Mouse (Mus musculus) left cerebral cortex, adult 8-10 months (tissue): Measurements from ENCODE around the gene Lrrc4. TPM values are rescaled to one million over a fixed set of nuclear protein-coding genes. Genes with fewer than 3 reads are reported as not detected.

Source experiments
- DNase-seq, 2 experiments: peaks; one replicate each; pipeline ENCODE4 v3.0.0; 2022; ENCODE audit warnings: low spot score in 2 of 2
- total RNA-seq, 4 experiments: library from RNA; stranded (reverse); gene quantifications; 2 replicates each; pipeline ENCODE4 v1.2.4; 2022

Gene Lrrc4
- total RNA-seq, 4 experiments from 2014 or later = 83.9 to 94.8 (median 90.8) TPM

DNA sequence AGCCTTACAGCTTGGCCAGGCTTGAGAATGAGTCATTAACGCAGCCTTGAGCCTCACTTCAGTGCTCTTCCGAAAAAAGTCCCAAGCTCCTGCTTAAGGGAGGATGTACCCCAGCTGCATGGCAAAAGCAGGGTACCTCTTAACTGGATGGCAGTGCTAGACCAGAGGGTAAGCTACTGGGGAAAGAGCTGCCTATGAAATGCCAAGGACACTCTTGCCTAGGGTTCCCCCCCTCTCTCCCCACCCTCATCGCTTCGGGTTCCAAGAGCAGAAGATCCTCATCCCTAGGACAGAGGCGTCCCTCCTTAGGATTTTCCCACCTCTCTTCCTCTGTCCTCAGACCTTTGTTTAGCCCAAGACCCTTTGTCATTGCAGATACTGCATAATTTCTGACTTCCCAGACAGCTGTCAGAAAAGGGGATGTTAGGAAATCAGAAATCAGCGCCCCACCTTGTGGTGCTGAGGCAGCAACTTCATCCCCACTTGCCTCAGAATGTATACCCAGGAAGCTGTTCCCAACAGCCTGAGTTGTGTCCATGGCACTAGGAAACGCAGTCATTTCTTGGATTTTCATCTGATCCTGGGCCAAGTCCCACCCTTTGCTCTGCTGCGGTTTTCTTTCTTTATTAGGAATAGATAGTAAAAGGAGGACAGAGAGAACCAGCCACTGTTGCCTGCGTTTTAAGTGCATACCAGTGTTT lies 4.7 kb downstream of the Lrrc4 start:
- DNase-seq = no peak

DNA sequence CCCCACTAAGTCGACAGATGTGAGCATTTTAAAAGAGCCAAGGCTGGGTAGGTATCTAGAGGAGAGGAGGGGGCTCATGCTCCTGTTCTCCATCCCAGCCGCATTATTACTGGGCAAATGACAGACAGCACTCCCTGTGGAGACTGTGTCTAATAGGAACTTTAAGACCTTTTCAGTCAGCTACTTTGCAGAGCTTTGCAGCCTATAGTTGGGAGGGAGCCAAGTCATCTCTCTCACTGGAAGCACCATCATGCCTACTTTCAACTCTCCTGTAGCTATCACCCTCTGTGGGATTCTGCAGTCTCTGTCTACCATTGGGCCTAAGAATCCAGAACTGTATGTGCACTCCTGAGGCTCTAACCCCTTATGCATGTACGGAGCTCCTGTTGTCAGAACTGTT lies 5.7 kb downstream of the Lrrc4 start:
- no peak for DNase-seq

DNA sequence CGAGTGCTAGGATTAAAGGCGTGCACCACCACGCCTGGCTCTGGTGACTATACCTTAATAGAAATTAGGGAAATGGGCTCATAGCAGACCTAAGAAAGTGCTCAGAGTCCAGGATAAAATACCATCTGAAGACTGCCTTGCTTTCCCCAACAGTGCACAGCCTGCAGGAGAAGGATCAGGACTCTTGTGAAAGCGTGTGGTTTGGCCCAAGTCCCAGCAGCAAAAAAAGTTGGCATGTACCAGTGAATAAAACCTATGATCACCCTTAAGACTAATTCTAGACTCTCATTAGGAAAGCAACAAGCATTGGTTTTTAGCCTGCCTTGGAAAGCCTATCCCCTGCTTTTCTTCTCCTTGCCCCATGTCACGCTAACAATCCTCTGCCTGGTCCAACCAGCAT lies 7.7 kb downstream of the Lrrc4 start:
- no peak for DNase-seq

DNA sequence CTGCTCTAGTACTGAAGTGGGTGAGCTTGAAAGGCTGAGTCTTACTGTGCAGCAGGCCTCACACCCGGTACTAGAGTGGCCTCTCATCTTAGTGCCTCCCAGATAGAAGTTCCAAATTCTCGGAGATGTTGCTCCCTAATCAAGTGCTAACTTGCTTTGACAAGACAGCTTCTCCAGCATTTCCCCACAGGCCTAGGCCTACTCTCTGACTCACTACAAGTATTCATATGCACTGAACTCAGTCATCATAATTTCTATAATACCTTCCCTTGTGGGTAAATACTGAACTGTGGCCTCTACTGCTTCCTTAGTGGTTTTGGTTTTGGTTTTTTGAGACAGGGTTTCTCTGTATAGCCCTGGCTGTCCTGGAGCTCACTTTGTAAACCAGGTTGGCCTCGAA lies 8.2 kb downstream of the Lrrc4 start:
- no peak for DNase-seq

DNA sequence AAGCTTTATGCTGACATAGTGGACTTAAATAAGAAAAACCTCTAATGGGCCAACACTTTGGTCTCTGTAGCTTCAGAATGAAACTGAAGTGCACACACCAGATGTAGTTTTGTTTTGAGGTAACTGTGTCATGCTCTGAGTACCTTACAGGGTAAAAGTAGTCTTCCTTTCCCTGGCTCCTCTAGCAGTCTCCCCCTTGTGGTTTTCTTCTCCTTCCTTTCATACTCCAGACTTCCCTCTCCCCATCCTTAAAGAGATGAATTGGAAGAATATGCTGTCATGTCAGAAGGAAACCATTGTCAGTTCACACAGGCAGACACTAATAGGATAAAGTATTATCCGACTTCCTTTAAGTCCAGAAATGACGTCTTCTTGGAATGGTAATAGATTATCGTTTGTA lies 9.3 kb downstream of the Lrrc4 start:
- DNase-seq = no peak

DNA sequence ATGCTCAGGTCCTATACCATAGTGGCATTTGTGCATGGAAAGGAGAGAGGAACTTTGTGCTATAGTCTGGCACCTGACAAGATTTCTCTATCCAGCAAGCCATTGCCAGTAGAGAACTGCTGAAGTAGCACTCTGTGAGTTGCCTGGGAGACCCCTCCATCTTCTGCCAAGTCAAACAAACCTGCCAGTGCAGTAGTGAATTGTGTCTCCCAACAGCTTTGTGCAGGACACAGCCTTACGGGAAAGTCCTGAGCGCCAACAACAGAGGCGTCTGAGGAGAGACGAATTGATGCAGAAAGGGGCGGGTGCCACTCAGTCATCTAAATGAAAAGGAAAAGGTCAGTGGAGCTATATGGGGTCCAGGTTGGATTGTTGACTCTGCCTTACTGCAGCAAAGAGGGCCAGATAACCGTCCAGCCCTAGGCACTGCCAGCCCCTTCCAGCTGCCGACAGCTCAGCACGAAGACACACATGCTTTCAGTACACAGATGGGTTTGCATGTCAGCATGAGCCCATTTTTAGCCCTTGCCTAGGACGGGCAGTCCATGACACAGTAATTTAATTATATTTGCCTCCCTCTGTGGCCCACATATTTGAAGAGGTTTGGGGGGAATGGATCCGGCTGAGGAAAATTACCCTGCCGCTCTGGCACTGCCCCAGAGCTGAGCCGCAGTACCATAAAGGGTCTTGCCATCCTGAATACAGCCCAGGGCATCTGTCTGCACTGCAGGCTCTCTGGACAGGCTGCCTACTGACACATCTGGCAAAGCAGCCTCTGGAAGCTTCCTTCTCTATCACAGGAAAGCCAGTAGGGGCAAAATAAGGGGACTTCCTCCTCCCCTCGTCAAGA lies 11.8 kb downstream of the Lrrc4 start:
- DNase-seq = no peak

DNA sequence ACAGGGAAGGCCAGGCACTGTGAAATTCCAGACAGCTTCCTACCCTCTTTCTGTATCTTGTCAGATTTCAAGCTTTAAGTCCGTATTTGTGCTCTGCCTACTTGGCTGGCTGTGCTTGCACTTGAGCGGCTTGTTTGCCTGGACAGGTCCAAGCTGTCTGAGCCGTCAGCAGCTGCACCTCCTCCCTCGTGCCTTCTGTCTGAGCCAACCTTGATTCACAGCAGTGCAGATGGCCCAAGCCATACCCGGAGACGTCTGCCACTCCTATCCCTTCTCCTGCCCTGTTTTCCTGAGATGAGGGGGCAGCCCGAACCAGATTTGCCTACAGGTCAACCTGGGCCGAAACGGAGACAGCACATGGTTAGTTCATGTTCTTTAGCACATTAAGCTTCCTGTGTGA lies 14.5 kb downstream of the Lrrc4 start:
- DNase-seq = peak in 1 of 2 experiments; percentile 87

DNA sequence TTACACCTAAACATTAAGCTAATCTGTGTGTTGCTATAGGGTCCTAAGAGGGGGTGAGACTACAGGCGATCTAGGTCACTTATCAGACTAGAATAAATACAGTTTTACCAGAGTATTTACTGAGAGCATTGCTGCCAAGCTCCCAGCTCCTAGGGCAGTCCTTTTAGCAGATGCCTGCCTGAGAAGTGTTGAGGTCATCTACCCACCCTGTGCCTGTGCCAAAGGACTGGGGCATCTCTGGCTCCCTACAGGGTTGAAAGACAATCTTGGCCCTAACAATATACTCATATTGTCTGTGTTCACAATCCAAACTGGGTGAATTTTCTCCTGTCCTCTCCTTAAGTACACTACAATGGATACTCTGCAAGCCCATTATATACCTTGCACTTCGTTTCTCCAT lies 16.7 kb downstream of the Lrrc4 start:
- no peak for DNase-seq

DNA sequence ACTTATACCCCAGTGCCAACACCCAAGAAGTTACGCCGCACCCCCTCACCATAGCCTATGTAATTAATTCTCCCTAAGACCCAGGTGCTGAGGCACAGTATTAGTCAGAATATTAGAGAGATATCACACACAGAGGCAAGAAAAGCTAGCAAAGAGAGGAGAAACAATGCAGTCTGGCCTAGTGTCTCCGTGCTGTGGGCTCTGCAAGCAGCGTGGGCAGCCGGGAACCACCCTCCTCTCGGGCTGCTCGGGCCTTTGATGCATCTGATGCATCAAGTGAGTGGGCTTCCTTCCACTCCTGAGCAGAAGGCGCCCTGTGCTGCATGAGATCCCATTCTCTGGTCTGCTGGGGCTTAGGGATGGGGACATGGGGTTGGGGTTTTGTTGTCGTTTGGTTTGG lies 18.5 kb downstream of the Lrrc4 start:
- peak in 1 of 2 experiments; percentile 57 for DNase-seq

DNA sequence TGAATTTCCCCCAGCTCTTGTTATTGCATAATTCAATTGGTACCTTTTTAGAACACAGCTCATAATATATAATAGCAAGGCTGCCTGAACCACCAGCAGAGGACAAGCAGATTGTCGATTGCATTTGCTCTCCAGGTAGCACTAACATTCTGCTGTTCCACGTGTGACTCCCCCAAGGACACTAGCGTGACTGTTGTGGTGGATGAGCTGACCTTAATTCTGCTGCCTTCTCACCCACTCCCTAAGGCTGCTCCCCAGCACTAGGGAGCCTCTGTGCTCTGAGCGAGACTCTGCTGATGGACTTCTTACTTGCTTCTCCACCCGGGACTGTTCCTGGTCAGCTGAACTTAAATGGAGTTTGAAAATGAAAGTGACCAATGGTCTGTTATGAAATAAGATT lies 26.8 kb downstream of the Lrrc4 start:
- DNase-seq = no peak

DNA sequence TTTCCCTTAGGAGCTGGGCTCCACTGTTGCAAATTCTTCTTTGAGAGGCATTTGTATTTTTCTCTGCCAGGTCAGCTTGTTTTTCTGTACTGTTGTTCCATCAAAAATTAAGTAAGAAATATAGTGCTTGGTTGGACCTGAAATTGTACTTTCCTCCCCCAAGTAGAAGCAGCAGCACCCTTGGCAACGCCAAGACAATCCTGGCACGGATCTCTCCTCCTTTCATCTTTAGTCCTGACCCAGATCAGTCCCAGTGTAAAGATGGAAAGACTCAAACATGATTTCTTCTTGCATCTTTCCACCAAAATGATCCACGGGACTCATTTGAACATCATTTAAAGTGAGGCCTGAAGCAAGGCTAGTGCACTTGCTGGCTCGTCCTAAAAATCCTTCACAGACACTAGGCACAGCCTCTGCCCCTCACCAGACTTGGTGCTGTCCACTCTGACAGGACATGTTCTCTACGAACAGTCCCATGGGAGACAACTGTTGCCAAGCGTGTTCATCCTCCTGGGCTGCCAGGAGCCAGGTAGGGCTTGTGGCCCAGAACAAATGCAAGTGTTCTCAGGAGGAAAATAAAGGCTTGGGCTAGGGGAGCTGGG lies 27.8 kb downstream of the Lrrc4 start:
- no peak for DNase-seq

DNA sequence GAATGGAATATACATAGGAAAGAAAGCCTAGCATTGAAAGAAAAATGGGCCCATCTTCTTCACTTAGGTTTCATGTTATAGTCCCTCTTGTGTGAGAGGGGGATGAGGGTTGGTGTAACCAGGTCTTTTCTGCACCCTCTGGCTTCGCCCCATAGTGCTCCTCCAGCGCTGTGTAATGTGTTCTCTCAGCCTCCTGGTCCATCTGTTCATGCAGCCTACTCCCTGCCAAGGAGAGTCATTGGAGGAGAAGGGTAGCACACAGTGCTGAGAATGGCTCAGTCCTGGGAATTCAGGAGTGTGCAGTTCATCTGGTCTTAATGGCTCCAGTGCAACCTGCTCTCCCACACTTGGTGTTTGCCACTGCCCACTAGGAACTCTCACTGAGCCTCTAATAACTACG lies 30.6 kb downstream of the Lrrc4 start:
- peak in 1 of 2 experiments; percentile 76 for DNase-seq

DNA sequence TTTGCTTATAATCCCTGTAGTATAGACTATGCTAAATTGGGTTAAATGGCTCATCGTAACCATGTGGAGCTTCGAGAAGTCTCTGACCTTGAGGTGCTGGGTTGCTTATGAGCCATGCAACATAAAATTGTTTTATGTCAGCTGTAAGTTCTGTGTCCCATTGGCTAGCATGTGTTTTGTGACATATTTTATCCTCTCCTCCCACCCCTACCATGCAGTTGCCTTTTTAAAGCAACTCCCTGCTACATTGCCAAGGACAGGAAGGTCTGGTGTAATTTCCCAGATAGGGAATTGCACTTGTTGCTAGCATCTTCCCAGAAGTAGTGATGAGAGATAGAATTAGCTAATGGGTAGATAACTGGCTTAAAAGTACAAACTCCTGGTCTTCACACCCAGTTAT lies 31.7 kb downstream of the Lrrc4 start:
- no peak for DNase-seq

DNA sequence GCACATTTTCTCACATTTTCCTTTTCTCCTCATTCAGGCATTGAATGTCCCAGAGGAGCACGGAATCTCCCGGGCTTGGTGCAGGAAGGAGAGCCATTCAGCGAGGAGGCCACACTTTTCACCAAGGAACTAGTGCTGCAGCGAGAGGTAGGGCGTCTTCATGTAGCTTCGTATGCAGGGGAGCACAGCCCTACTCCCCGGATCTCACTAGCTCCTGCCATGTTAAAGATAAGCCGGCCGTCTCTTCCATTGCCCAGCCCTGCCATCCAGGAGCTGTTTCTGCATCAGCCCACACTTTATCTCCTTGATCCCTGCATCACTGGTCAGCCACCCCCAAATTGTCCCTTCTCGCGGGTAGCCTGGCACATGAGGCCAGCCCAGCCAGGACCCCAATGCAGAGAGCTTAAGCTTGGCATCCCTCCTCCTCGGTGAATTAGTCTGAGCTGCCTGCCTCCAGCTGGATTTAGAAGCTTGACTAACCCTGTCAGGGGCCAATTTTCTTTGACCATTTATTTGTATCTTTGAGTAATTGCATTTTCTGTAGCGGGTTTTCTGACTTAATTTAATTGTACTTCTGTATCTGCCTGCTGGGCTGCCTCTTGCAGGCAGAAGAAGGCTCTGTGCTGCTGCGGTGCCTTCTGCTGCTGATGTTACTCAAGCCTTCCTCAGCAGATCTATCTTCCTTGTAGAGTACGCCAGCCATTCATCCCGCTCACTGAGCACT lies 35.6 kb downstream of the Lrrc4 start:
- no peak for DNase-seq

DNA sequence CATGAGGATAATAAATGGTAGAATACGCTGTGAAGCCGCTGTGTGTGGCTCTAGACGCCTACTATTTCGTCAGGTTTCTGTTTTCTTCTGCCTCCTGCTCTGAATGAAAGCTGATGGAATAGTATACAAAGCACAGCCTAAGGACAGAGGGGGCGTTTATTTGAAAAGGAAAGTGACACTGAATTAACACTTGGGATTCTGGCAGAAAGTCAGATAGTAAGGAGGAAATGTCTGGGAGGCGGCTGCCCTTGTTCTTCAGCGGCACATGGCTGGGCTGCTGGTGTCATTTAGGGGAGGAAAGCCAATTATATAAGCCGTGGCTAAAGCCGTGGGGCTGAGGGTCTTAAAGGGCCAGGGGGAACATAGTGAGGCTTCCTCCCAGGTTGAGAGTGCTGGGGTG lies 36.2 kb downstream of the Lrrc4 start:
- no peak for DNase-seq

DNA sequence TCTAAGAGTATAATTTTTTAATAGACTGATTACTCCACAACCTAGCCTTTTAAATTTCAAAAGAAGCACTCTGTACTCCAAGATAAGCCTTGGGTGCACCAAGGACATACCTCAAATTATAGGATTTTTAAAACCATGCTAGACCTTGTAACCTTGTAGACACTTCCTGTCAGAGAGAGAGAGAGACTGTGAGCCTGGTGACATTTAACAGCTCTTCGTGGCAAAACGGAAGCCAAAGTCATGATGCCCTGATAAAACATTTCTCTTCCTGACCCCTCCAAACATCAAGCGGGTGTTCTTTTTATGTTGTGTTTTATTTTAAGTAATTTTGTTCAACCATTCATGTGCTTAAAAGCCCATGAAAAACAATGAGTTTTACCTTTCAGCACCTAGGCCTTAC lies 39.7 kb downstream of the Lrrc4 start:
- no peak for DNase-seq

DNA sequence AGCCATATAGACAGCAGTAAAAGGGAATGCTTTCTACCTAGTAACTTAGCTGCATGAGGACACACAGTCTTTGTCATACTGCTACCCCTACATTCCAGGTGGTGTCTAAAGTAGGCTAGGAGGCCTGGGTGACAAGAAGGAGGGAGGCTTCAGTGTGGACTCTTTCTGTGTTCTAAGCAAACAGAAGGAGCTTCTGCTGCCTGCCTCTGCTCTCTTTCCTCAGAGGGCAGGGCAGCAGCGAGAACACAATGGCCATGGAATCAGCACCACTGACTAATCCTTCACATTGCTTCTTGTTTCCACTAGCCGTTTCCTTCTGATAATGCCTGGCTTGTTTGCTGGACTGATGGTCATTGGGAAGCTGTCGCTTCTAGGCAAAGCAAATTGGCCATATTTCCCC lies 40.4 kb downstream of the Lrrc4 start:
- no peak for DNase-seq

DNA sequence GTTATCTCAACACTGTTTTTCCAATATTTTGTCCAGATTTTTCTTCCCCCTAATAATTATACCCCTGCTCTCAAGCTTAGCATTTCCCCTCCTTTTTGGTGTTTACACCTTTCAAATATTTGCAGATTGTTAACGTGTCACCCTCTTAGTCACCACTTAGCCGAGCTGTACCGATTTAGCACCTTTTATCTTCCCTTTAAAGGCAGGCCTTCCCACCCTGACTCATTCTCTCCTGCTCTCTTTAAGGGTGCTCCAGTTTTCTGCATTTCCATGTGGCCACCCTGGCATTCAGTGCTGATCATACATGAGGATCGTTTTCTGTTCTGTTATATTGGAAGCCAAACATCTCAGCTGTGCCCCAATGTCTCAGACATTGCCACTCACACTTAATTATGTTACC lies 41.9 kb downstream of the Lrrc4 start:
- DNase-seq = no peak

DNA sequence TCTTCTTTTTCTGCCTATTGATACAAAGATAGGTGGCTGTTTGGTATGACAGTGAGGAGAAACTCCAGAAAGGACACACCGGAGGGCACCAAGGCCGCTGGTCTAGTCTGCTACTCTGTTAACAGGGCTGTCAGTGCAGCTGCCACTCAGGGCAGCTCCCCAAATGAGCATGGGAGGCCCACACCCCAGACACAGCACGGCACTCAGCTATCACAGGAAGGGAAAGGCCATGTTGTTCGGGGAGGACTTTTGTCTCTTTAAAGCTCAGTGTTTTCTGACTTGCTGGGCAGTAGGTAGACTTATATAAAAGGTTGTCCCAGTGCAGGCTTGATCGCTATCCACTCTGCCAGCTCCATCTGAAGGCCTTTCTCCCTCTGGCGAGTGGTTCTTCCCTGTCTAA lies 44.4 kb downstream of the Lrrc4 start:
- DNase-seq = no peak

DNA sequence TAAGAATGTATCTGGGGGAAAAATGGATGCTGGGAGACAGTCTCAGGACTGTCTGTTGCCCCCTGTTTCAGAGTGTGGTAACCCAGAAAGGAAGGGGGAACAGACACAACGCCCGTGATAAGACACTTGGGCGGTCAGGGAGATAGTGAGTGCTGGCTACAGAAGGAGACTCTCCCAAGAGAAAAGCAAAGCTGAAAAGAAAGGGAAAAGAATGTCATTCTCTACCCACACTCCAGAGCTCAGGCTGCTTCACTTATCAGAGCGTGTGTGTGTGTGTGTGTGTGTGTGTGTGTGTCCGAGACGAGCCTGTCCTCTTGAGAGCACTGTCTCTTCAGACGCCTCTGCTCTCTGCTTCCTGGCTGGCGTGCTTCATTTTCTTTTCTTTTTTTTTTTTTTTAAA lies 45.8 kb downstream of the Lrrc4 start:
- no peak for DNase-seq

DNA sequence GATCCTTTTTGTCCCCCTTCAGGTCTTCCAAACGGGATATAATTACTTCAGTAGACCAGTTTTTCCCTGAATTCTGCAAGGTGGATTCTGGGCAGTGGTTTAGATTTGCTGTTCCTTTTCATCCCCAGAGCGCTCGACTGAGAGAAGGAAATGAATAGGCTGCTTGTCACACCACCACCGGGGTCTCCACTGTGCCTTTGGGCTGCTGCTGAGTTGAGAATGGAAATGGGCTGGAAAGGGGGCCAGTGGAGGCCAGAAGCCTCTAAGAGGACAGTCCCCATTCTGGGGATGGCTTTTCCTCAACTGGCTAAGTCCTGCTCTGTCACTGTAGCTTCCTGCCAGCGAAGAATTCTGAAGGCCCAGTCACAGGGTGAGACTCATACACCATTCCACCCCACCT lies 47.6 kb downstream of the Lrrc4 start:
- DNase-seq = no peak

DNA sequence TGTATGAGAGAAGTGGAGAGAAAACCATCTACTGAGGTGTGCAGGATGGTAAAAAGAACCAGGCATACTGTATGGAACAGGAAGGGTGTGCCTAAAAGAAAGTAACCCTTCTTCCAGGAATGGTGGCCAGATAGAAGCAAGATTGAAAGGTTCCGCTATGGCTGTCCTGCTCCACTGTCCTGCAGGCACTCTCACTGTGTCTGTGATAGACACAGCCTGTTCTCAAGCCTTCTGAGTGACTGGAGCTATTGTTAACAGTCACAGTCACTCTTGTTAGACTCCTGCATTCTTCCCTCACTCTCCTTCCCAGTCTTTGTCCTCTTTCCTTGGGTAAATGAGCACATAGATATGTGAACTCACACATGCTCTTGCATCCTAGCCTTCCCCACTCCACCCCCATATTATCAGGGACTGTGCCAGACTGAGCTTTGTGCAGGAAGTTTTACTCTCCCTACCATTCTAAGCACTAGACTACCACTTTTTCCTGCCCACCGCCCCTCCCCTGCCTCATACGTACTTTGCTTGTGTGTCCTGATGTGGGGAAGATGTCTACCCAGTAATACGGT lies 48.4 kb downstream of the Lrrc4 start:
- no peak for DNase-seq
